Mouse (Mus musculus) C2C12 (cell line): Measurements from ENCODE around the gene Clta. TPM values are rescaled to one million over a fixed set of nuclear protein-coding genes. Genes with fewer than 3 reads are reported as not detected.
A peak's percentile ranks its signal among the peaks of the same experiment; 100 is the strongest.

Source experiments
- H3K27me3 ChIP-seq: one replicate; pipeline ENCODE4 v1.6.1; 2011; ENCODE audit not compliant: control insufficient read depth, insufficient read depth, insufficient read length
- H3K36me3 ChIP-seq: one replicate; pipeline ENCODE4 v1.6.1; 2011; ENCODE audit not compliant: control insufficient read depth, insufficient read depth
- H3K4me3 ChIP-seq: one replicate; pipeline ENCODE4 v1.5.1; 2011; ENCODE audit warnings: mild to moderate bottlenecking, control low read depth; ENCODE audit not compliant: poor library complexity, insufficient read depth, severe bottlenecking
- H3K79me2 ChIP-seq: one replicate; pipeline ENCODE4 v1.6.1; 2011; ENCODE audit not compliant: control insufficient read depth, insufficient read depth
- H3K79me3 ChIP-seq: one replicate; pipeline ENCODE4 v1.6.1; 2011; ENCODE audit warnings: low read depth, control low read depth
- H3ac ChIP-seq: one replicate; pipeline ENCODE3; 2011; ENCODE audit warnings: low read depth; ENCODE audit not compliant: control insufficient read depth, insufficient read length
- CEBPB ChIP-seq: IDR thresholded peaks from one replicate; pipeline ENCODE4 v1.6.1; 2011; ENCODE audit warnings: low read depth, mild to moderate bottlenecking, control low read depth, moderate library complexity
- CTCF ChIP-seq: IDR thresholded peaks from one replicate; pipeline ENCODE4 v1.5.1; 2011; ENCODE audit not compliant: control insufficient read depth, insufficient read depth, insufficient read length
- FOSL1 ChIP-seq: IDR thresholded peaks from one replicate; pipeline ENCODE4 v1.8.0; 2011; ENCODE audit warnings: mild to moderate bottlenecking, low read length; ENCODE audit not compliant: poor library complexity, insufficient read depth, severe bottlenecking
- MAX ChIP-seq: IDR thresholded peaks from one replicate; pipeline ENCODE4 v1.6.1; 2011; ENCODE audit warnings: mild to moderate bottlenecking, control low read depth
- MYOD1 ChIP-seq: IDR thresholded peaks from one replicate; pipeline ENCODE4 v1.6.1; 2011; ENCODE audit warnings: low read depth; ENCODE audit not compliant: control insufficient read depth, insufficient read length
- MYOG ChIP-seq: IDR thresholded peaks from one replicate; pipeline ENCODE4 v1.6.1; 2011; ENCODE audit not compliant: control insufficient read depth, insufficient read length; ENCODE audit errors: extremely low read depth
- USF1 ChIP-seq: IDR thresholded peaks from one replicate; pipeline ENCODE4 v1.6.1; 2011; ENCODE audit warnings: low read depth, mild to moderate bottlenecking, control low read depth, moderate library complexity
- polyA plus RNA-seq: library from polyadenylated mRNA; unstranded; fragments of >200 nt; fragmentation: generic; extraction: Trizol; gene quantifications from one replicate; pipeline ENCODE4 v1.2.1, GENCODE M21; 2012; ENCODE audit warnings: missing spikeins

The Clta gene
- polyA plus RNA-seq, 1 experiment = 470 TPM

- TF ChIP-seq USF1 (peak; percentile 87), MAX (peak; percentile 59), MYOD1 (no peak), FOSL1 (no peak)
- H3ac ChIP-seq = peak overlapping the region; percentile 76
- H3K79me2 ChIP-seq = peaks cover 60% of the 10 kb centered on the region
- H3K4me3 ChIP-seq = peak overlapping the region; percentile 90
- H3K27me3 ChIP-seq = no peaks in the 10 kb centered on the region
- peaks cover 52% of the 10 kb centered on the region for H3K79me3 ChIP-seq
- H3K36me3 ChIP-seq = peaks cover 16% of the 10 kb centered on the region
Measured at GRCm38 (mm10) chr4:44012376-44013367, 8.4 kb downstream of the Clta start.

GRCm38 (mm10) chr4:44013391-44014070 lies 9.3 kb downstream of the Clta start:
- Histone ChIP-seq H3K36me3 (peaks cover 25% of the 10 kb centered on the region), H3K27me3 (no peaks in the 10 kb centered on the region), H3K79me2 (peaks cover 69% of the 10 kb centered on the region), H3K4me3 (peak overlapping the region; percentile 90), H3ac (peak overlapping the region; percentile 68), H3K79me3 (peaks cover 60% of the 10 kb centered on the region)
- TF ChIP-seq FOSL1 (no peak), USF1 (no peak), MAX (no peak), CEBPB (no peak), MYOD1 (no peak), CTCF (no peak), MYOG (no peak)

- Histone ChIP-seq H3K36me3 (peaks cover 50% of the 10 kb centered on the region), H3K79me3 (peaks cover 70% of the 10 kb centered on the region), H3ac (no peak overlapping the region), H3K4me3 (no peak overlapping the region), H3K79me2 (peaks cover 94% of the 10 kb centered on the region), H3K27me3 (no peaks in the 10 kb centered on the region)
- TF ChIP-seq USF1 (no peak), CTCF (no peak), FOSL1 (no peak), MAX (no peak), MYOG (no peak), MYOD1 (no peak), CEBPB (no peak)
Measured at GRCm38 (mm10) chr4:44016071-44016470, 11.8 kb downstream of the Clta start.

GRCm38 (mm10) chr4:44016791-44017190 lies 12.5 kb downstream of the Clta start:
- Histone ChIP-seq H3K4me3 (no peak overlapping the region), H3K79me3 (peaks cover 72% of the 10 kb centered on the region), H3K27me3 (no peaks in the 10 kb centered on the region), H3K79me2 (peaks cover 100% of the 10 kb centered on the region), H3K36me3 (peaks cover 57% of the 10 kb centered on the region), H3ac (no peak overlapping the region)
- no peak for TF ChIP-seq USF1
- TF ChIP-seq MYOG = no peak
- TF ChIP-seq CTCF = no peak
- no peak for TF ChIP-seq MYOD1
- TF ChIP-seq CEBPB = no peak
- TF ChIP-seq FOSL1 = no peak
- no peak for TF ChIP-seq MAX

- Histone ChIP-seq H3K79me2 (peaks cover 67% of the 10 kb centered on the region), H3ac (no peak overlapping the region), H3K4me3 (no peak overlapping the region), H3K79me3 (peaks cover 31% of the 10 kb centered on the region), H3K27me3 (no peaks in the 10 kb centered on the region), H3K36me3 (peaks cover 100% of the 10 kb centered on the region)
- TF ChIP-seq CEBPB = no peak
- TF ChIP-seq USF1 = no peak
- TF ChIP-seq CTCF = no peak
- no peak for TF ChIP-seq MAX
- no peak for TF ChIP-seq MYOG
- TF ChIP-seq MYOD1 = no peak
- TF ChIP-seq FOSL1 = no peak
Measured at GRCm38 (mm10) chr4:44022323-44022722, 18.1 kb downstream of the Clta start.

GRCm38 (mm10) chr4:44022766-44023165 lies 18.5 kb downstream of the Clta start:
- peaks cover 62% of the 10 kb centered on the region for H3K79me2 ChIP-seq
- no peaks in the 10 kb centered on the region for H3K27me3 ChIP-seq
- peaks cover 27% of the 10 kb centered on the region for H3K79me3 ChIP-seq
- H3K36me3 ChIP-seq = peaks cover 99% of the 10 kb centered on the region
- H3ac ChIP-seq = no peak overlapping the region
- TF ChIP-seq CEBPB = no peak
- TF ChIP-seq MYOG = no peak
- no peak for TF ChIP-seq USF1
- no peak for TF ChIP-seq CTCF
- TF ChIP-seq MAX = no peak
- no peak for TF ChIP-seq FOSL1
- no peak for TF ChIP-seq MYOD1
- H3K4me3 ChIP-seq = no peak overlapping the region
